Mouse (Mus musculus) embryonic facial prominence, embryonic 14.5 days (tissue): ENCODE measurements around the gene Gpr15. TPM values are rescaled to one million over a fixed set of nuclear protein-coding genes. Genes with fewer than 3 reads are reported as not detected.

Source experiments
- ATAC-seq: fragments of 200-750 bp; cut with Nextera tagmentation; 2 replicates; pipeline ENCODE4 v1.8.0; 2017; ENCODE audit warnings: low read depth, moderate number of reproducible peaks, moderate TSS enrichment
- DNase-seq: peaks from one replicate; pipeline ENCODE4 v3.0.0-alpha.2; 2015; ENCODE audit warnings: low spot score
- H3K27ac ChIP-seq: fragments of 300-500 bp; sonication (generic); replicated peaks from 2 replicates; pipeline ENCODE4 v1.5.1; 2014; ENCODE audit warnings: low read depth, mild to moderate bottlenecking, low read length, moderate library complexity
- H3K27me3 ChIP-seq: fragments of 300-500 bp; sonication (generic); replicated peaks from 2 replicates; pipeline ENCODE4 v1.6.1; 2014; ENCODE audit warnings: low read length; ENCODE audit not compliant: control insufficient read depth, insufficient read depth
- H3K36me3 ChIP-seq: fragments of 300-500 bp; sonication (generic); 2 replicates; pipeline ENCODE4 v1.6.1; 2014; ENCODE audit warnings: low read length, mixed read lengths; ENCODE audit not compliant: control insufficient read depth, insufficient read depth
- H3K4me1 ChIP-seq: fragments of 300-500 bp; sonication (generic); 2 replicates; pipeline ENCODE4 v1.6.1; 2014; ENCODE audit warnings: antibody characterized with exemption, low read length; ENCODE audit not compliant: control insufficient read depth, insufficient read depth
- H3K4me2 ChIP-seq: fragments of 300-500 bp; sonication (generic); 2 replicates; pipeline ENCODE4 v1.6.1; 2014; ENCODE audit warnings: low read depth, mild to moderate bottlenecking, low read length, moderate library complexity, mixed read lengths
- H3K4me3 ChIP-seq: fragments of 300-500 bp; sonication (generic); 2 replicates; pipeline ENCODE4 v1.5.1; 2014; ENCODE audit warnings: low read depth, mild to moderate bottlenecking, low read length
- H3K9ac ChIP-seq: fragments of 300-500 bp; sonication (generic); 2 replicates; pipeline ENCODE4 v1.6.1; 2014; ENCODE audit warnings: low read depth, mild to moderate bottlenecking, low read length, moderate library complexity, mixed read lengths
- H3K9me3 ChIP-seq: fragments of 300-500 bp; sonication (generic); 2 replicates; pipeline ENCODE4 v1.6.1; 2016; ENCODE audit warnings: low read length; ENCODE audit not compliant: control insufficient read depth
- WGBS: fragments of 180-500 bp; shearing (Covaris S2); extraction: QIAGEN DNeasy Blood & Tissue Kit; methylation state at CpG from one replicate; pipeline ENCODE4 v1.1.7; 2014; 5-methylcytosine and 5-hydroxymethylcytosine counted together
- polyA plus RNA-seq: library from polyadenylated mRNA; unstranded; fragments of >200 nt; fragmentation: Nextera tagmentation; extraction: Ambion mirVana; gene quantifications from 2 replicates; pipeline ENCODE4 v1.2.1, GENCODE M21; 2014

The Gpr15 gene
- polyA plus RNA-seq, 1 experiment from 2014 or later: not detected

DNA sequence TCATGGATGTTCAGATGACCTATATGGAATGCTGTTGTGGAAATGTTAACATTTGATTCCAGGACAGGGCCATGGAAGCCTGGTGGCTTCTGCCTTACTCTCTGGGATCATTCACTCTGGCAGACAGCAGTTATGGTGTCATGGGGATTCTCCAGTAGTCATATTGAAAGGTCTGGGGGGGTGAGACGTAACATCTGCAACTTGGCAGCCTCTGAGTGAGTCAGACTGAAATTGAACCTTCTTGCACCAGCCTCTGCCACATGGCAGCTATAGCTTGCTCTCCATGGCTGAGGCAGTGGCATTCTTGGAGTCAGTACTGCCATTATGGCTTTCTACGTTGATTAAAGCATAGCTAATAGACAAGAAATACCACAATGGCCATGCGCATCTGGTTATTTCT is 22.1 kb downstream of the Gpr15 start:
- no peak overlapping the region for H3K4me3 ChIP-seq
- no peak overlapping the region for H3K9ac ChIP-seq
- no peak for ATAC-seq
- no peaks in the 10 kb centered on the region for H3K27me3 ChIP-seq
- no peak overlapping the region for H3K4me2 ChIP-seq
- no peaks in the 10 kb centered on the region for H3K9me3 ChIP-seq
- H3K36me3 ChIP-seq: no peaks in the 10 kb centered on the region
- 85% methylated on average over 3 of the region's 3 CpGs for WGBS
- DNase-seq: no peak
- H3K27ac ChIP-seq: no peak overlapping the region
- H3K4me1 ChIP-seq: no peaks in the 10 kb centered on the region

DNA sequence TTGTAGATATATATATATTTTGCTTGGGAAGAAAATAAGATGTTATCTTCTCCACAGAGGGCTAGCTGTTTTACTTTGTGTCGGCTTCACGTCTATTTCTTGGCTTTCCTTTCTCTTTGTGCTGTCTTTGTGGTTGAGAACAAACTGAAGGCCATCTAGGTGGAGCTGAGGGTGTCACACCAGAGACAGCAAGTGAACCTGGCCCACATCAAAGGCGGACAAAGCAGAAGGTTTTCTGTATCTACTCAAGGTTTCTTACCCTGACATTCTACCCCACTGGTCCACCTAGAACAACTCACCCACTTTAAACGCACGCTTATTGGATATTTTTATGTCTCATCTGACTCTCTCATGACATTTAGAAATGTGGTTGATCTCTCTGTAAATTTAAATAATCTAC is 24.8 kb downstream of the Gpr15 start:
- DNase-seq (no peak), ATAC-seq (no peak)
- Histone ChIP-seq H3K4me3 (no peak overlapping the region), H3K27me3 (no peaks in the 10 kb centered on the region), H3K27ac (no peak overlapping the region), H3K4me1 (no peaks in the 10 kb centered on the region), H3K36me3 (no peaks in the 10 kb centered on the region), H3K9ac (no peak overlapping the region), H3K4me2 (no peak overlapping the region), H3K9me3 (no peaks in the 10 kb centered on the region)
- 88% methylated on average over 5 of the region's 5 CpGs for WGBS

DNA sequence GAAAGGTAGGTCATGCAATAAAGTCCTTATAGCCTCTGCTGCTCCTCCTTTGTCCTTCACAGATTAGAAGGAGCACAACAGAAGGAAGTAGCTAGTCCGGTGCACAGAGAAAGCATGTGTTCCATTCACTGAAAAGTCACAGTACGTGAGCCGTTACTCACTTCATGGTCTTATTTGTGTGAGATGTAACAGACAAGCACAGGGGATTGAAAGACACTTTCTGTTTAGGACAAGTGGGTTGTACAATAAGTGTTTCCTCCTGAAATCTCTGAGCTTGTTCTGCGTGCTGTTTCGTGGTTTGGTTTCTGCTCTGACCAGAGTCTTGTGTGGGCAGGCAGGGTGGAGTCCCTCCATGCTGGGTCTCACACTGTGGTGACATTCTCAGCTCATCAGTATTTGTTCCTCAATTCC is 28.5 kb downstream of the Gpr15 start:
- 81% methylated on average over 5 of the region's 5 CpGs for WGBS
- DNase-seq (no peak), ATAC-seq (no peak)
- Histone ChIP-seq H3K4me3 (no peak overlapping the region), H3K4me1 (no peaks in the 10 kb centered on the region), H3K36me3 (no peaks in the 10 kb centered on the region), H3K27me3 (no peaks in the 10 kb centered on the region), H3K4me2 (no peak overlapping the region), H3K9me3 (no peaks in the 10 kb centered on the region), H3K9ac (no peak overlapping the region), H3K27ac (no peak overlapping the region)

DNA sequence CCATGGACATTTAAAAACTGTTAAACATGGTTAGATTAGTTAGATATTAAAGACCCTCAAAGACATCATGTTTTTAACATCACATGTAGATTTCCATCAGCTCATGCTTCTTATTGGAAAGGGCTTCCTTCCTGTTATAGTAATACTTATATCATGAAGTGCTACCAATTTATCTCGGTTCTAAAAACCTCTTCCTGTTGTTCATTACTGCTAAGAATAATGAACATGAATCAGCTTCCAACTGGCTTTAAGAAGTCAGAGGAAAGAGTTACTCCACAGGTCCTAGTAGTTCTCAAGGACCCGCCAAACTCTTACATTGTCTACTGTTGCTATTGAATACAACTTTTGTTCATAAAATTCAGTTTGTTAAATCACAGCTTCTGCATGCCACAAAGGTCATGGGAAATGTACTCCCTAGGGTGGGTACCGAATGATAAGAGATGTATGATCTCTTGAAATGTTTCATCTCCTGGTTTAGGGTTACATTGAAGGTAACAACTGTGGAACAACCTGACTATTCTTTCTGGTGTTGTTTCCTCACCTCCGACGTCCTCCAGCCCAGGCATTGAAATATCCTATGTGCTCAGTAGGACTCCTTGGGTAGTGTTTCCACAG is 29.2 kb downstream of the Gpr15 start:
- ATAC-seq (no peak), DNase-seq (no peak)
- no peaks in the 10 kb centered on the region for H3K9me3 ChIP-seq
- WGBS: 72% methylated on average over 5 of the region's 5 CpGs
- H3K4me3 ChIP-seq: no peak overlapping the region
- no peaks in the 10 kb centered on the region for H3K27me3 ChIP-seq
- H3K27ac ChIP-seq: no peak overlapping the region
- no peaks in the 10 kb centered on the region for H3K36me3 ChIP-seq
- H3K4me2 ChIP-seq: no peak overlapping the region
- H3K4me1 ChIP-seq: no peaks in the 10 kb centered on the region
- no peak overlapping the region for H3K9ac ChIP-seq

DNA sequence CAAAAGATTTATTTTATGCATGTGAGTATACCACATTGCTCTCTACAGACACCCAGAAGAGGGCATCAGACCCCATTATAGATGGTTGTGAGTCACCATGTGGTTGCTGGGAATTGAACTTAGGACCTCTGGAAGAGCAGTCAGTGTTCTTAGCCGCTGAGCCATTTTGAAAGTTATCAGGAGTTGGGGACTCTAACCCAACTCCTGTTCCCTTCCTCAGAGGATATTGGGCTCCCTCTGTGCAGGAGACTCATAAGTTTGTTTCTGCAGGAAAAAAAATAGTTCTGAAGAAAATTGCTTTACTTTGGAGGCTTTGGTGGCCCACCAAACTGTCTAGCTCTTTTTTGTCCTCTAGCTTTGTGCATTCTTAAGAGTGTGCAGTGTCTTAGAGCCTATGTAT is 30.3 kb downstream of the Gpr15 start:
- no peak for ATAC-seq
- Histone ChIP-seq H3K9ac (no peak overlapping the region), H3K36me3 (no peaks in the 10 kb centered on the region), H3K9me3 (no peaks in the 10 kb centered on the region), H3K4me3 (no peak overlapping the region), H3K4me2 (no peak overlapping the region), H3K4me1 (no peaks in the 10 kb centered on the region), H3K27ac (no peak overlapping the region), H3K27me3 (no peaks in the 10 kb centered on the region)
- 89% methylated on average over 1 of the region's 1 CpGs for WGBS
- DNase-seq: no peak

DNA sequence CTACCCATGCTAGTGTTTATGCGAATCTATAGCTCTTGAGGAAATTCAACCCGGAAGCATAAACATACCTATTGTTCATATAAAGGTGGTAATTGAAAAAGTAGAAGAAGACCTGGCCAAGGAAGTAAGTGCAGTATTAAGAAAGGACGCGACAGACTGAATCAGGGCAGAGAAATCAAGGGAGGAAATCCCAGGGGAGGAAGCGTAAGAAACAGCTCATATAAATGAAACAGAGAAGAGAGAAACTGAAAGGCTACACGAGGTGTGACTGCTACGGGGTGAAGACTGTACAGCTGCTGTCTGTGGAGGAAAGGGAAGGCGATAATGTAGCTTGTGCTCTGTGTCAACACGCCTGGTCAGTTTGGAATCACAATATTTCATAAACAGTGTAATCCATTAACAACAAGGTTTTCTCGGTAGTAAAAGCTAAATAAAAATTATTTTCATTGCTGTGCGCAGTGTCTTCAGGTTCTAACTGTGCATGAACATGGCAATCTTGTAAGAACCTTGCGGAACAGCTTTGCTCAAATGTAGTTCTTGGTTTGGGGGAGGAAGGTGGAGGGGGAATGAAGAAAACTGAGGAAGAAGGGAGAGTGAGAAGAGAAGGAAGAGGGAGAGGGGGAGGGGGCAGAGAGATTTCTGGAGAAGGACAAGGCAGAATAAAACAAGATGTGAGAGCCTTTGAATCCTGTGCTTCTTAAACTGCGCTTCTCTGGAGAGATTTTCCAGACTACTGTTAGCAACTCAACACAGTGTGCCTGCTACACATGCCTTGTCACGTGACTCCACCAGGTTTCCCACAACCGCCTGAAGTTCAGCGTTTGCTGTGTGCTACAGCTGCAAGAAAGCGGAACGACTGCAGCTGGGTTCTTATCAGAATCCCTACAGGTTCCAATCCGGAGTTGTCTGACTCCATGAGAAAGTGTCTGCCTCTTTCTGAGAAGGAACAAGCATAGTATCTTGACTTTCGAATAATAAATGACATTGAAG is 33.0 kb downstream of the Gpr15 start:
- no peak for ATAC-seq
- H3K27me3 ChIP-seq: no peaks in the 10 kb centered on the region
- H3K36me3 ChIP-seq: peaks cover 10% of the 10 kb centered on the region
- no peaks in the 10 kb centered on the region for H3K4me1 ChIP-seq
- no peak overlapping the region for H3K4me2 ChIP-seq
- no peak overlapping the region for H3K27ac ChIP-seq
- H3K9me3 ChIP-seq: no peaks in the 10 kb centered on the region
- H3K9ac ChIP-seq: no peak overlapping the region
- H3K4me3 ChIP-seq: no peak overlapping the region
- DNase-seq: no peak
- WGBS: 71% methylated on average over 20 of the region's 20 CpGs

DNA sequence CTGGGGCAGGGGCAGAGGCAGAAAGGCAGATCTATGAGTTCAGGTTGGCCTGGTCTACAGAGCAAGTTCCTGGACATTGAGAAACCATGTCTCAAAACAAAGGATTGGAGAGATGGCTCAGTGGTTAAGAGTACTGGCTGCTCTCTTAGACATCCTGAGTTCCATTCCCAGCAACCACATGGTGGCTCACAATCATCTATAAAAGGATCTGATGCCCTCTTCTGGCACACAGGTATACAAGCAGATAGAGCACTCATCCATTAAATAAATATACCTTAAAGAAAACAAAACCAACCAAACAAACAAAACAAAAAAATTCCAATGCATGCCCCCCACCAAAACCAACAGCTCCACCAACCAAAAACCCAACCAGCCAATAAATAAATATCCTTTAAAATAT is 34.3 kb downstream of the Gpr15 start:
- no peak overlapping the region for H3K4me3 ChIP-seq

DNA sequence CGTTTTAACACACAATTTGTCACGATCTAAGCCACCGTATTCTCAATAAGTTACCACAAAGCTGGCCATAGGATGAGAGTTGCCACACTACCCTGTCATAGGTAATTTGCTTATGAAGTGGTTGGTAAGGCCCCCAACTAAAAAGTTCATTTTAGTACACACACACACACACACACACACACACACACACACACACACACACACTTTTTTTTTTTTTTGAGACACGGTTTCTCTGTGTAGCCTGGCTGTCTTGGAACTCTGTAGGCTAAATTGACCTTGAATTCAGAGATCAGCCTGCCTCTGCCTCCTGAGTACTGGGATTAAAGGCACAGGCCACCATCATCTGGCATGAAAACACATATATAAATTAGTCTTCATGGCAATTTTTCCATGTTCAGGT is 35.0 kb downstream of the Gpr15 start:
- Histone ChIP-seq H3K27ac (no peak overlapping the region), H3K9me3 (no peaks in the 10 kb centered on the region), H3K4me1 (no peaks in the 10 kb centered on the region), H3K4me2 (no peak overlapping the region), H3K4me3 (no peak overlapping the region), H3K9ac (no peak overlapping the region), H3K27me3 (no peaks in the 10 kb centered on the region), H3K36me3 (peaks cover 18% of the 10 kb centered on the region)
- no peak for DNase-seq
- no peak for ATAC-seq
- 87% methylated on average over 4 of the region's 4 CpGs for WGBS

More for the DNA sequence above, 34.3 kb downstream of the Gpr15 start:
- Histone ChIP-seq H3K27ac (no peak overlapping the region), H3K9ac (no peak overlapping the region), H3K4me1 (no peaks in the 10 kb centered on the region), H3K27me3 (no peaks in the 10 kb centered on the region), H3K9me3 (no peaks in the 10 kb centered on the region), H3K4me2 (no peak overlapping the region), H3K36me3 (peaks cover 15% of the 10 kb centered on the region)
- ATAC-seq: no peak
- DNase-seq: no peak
